Mouse (Mus musculus) forebrain, embryonic 16.5 days (tissue): ENCODE measurements at regions not wholly inside any gene's neighbourhood (a gene's known extent, or its start where the extent isn't known, plus 50 kb on each side); places are given as distances from the start of the nearest gene placed in this dataset.
"Not testable (repeated sequence)": the region's sequence is repeated elsewhere in the genome, so short reads cannot be mapped to it uniquely, and the experiment has no call there.

Experiments
- ATAC-seq: fragments of 200-750 bp; cut with Nextera tagmentation; 2 replicates; pipeline ENCODE4 v1.8.0; 2017; ENCODE audit warnings: mild to moderate bottlenecking, moderate library complexity
- H3K27ac ChIP-seq: fragments of 300-500 bp; sonication (generic); 2 replicates; pipeline ENCODE4 v1.5.1; 2014; ENCODE audit warnings: low read length, control low read depth
- H3K27me3 ChIP-seq: fragments of 300-500 bp; sonication (generic); replicated peaks from 2 replicates; pipeline ENCODE4 v1.6.1; 2014; ENCODE audit warnings: low read length; ENCODE audit not compliant: control insufficient read depth, insufficient read depth
- H3K36me3 ChIP-seq: fragments of 300-500 bp; sonication (generic); 2 replicates; pipeline ENCODE4 v1.6.1; 2014; ENCODE audit not compliant: control insufficient read depth, insufficient read depth
- H3K4me1 ChIP-seq: fragments of 300-500 bp; sonication (generic); replicated peaks from 2 replicates; pipeline ENCODE4 v1.6.1; 2014; ENCODE audit warnings: low read length; ENCODE audit not compliant: control insufficient read depth, insufficient read depth
- H3K4me2 ChIP-seq: fragments of 300-500 bp; sonication (generic); 2 replicates; pipeline ENCODE4 v1.6.1; 2014; ENCODE audit warnings: mild to moderate bottlenecking, low read length, control low read depth
- H3K4me3 ChIP-seq: fragments of 300-500 bp; sonication (generic); replicated peaks from 2 replicates; pipeline ENCODE4 v1.5.1; 2014; ENCODE audit warnings: mild to moderate bottlenecking, low read length, control low read depth
- H3K9ac ChIP-seq: fragments of 300-500 bp; sonication (generic); replicated peaks from 2 replicates; pipeline ENCODE4 v1.6.1; 2014; ENCODE audit warnings: low read depth, low read length, control low read depth
- H3K9me3 ChIP-seq: fragments of 300-500 bp; sonication (generic); 2 replicates; pipeline ENCODE4 v1.6.1; 2016; ENCODE audit warnings: low read length; ENCODE audit not compliant: control insufficient read depth
- WGBS: fragments of 180-500 bp; shearing (Covaris S2); extraction: QIAGEN DNeasy Blood & Tissue Kit; methylation state at CpG from one replicate; pipeline ENCODE4 v1.1.7; 2014; 5-methylcytosine and 5-hydroxymethylcytosine counted together

DNA sequence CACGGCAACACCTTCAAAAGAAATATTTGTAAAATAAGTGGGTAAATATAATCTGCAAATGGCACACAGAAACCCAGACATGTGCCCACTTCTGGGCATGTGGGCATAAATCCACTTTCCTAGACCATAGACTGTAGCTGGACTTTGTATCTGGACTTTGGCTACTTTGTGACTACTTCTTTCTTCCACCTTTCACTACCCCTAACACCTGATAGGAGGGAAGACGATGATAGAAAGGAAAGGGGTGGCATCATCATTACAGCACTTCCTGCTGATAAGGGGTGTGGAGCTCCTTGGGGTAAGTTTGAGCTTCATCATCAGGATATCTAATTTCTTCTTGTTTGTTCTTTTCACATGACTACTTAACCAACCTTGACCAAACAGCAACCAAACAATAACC is 326.7 kb upstream of the Shh start:
- H3K4me2 ChIP-seq = no peak overlapping the region
- no peak overlapping the region for H3K27ac ChIP-seq
- H3K4me1 ChIP-seq = no peaks in the 10 kb centered on the region
- H3K4me3 ChIP-seq = no peak overlapping the region
- no peaks in the 10 kb centered on the region for H3K27me3 ChIP-seq
- H3K36me3 ChIP-seq = no peaks in the 10 kb centered on the region
- WGBS = 83% methylated on average over 2 of the region's 2 CpGs
- H3K9me3 ChIP-seq = no peaks in the 10 kb centered on the region
- no peak for ATAC-seq
- no peak overlapping the region for H3K9ac ChIP-seq

DNA sequence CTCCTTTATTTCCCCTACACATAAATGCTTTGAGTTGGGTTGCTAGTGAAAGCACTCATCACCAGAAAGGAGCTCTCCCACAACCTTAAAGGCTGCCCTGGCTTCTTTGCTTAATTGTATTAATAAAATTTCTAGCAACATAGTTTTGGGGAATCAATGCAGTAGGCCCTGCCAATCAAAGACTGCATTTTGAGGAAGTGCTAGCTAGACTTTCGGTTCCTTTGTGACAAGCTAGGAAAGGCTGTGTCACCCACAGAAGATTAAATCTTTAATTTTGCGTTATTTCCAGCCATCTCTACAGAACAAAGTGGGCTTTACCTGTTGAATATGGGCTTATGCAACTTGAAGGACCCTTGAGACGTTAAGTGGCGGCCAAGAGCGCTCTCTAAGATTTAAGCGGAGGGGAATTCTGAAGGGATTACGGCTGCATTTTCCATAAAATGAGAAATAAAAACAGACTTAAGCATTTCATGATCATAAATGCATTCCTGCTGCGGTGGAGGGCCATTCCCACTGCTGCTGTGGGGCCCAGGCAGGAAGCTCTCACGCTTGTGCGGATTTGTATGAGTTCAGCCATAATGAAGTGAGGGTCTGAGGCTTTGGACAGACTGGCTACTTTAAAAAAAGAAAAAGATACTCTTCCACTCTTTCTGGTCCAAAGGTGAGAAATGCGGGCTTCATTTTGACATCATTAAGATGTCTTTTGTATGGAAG is 318.4 kb upstream of the Shh start:
- Histone ChIP-seq H3K36me3 (no peaks in the 10 kb centered on the region), H3K27ac (no peak overlapping the region), H3K27me3 (no peaks in the 10 kb centered on the region), H3K9me3 (no peaks in the 10 kb centered on the region), H3K9ac (no peak overlapping the region), H3K4me2 (no peak overlapping the region), H3K4me1 (no peaks in the 10 kb centered on the region), H3K4me3 (no peak overlapping the region)
- 31% methylated on average over 11 of the region's 11 CpGs for WGBS
- ATAC-seq = no peak

DNA sequence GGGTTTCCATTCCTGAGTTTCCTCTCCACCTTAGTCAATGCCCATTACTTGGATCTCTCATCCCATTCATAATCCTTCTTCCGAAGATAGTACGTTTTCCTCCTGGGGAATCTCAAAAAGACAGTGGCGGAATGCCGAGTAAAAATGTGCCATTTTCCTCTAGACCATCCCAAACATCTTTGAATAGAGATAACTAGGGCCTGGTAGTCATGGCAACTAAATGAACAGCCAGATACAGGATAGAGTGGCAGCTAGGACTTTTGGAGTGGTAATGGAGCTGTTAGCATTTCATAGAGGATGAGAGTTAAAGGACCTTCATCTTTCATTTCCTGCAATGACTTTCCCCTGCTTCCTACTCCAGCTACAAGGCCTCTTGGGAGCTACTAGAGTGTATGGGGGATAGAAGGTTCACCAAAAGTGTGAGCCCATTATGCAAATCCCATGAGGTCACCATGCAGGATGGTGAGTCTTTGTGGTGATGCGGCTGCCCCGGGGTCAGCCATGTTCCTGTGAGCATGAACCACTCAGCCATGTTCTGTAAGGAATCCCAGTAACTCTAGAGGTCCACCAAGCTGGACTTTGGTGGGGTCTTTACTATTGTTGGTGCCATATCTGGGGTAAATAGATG is 317.4 kb upstream of the Shh start:
- no peaks in the 10 kb centered on the region for H3K9me3 ChIP-seq
- no peak overlapping the region for H3K9ac ChIP-seq
- no peaks in the 10 kb centered on the region for H3K27me3 ChIP-seq
- H3K4me3 ChIP-seq = no peak overlapping the region
- WGBS = 88% methylated on average over 6 of the region's 6 CpGs
- no peaks in the 10 kb centered on the region for H3K36me3 ChIP-seq
- no peak for ATAC-seq
- H3K4me1 ChIP-seq = no peaks in the 10 kb centered on the region
- no peak overlapping the region for H3K27ac ChIP-seq
- H3K4me2 ChIP-seq = no peak overlapping the region

DNA sequence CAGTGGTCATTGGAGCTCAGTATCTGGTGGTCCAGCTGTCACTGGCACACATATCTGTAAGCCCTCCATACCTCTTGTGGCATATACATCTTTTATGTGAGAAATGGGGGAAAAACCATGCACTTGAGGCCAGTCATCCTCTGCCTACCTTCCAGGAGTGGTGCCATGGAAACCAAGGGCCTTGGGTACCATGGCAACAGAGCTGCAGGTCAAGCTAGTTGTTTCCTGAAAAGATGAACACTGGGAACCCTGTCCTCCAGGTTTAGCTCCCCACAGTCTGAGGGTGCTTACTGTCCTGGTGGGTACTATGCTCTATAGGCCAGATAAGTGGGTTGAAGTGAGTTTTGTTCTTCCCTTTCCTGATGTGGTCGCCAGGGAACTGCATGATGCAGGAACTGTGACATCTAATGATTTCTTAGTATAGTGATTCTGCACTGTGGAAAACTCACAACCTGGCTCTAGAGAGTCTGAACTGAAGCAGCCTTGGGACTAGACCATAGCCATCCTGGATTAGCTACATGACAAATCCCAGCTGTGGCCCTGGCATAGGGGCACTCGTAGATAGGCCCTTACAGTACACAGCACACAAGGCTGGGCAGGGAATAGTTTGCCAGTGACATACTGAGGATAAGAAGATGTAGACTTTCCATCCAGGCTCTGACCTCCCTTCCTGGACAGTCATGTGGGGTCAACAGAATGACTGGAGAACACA is 308.7 kb upstream of the Shh start:
- Histone ChIP-seq H3K4me3 (no peak overlapping the region), H3K27me3 (no peaks in the 10 kb centered on the region), H3K36me3 (no peaks in the 10 kb centered on the region), H3K9ac (no peak overlapping the region), H3K9me3 (no peaks in the 10 kb centered on the region), H3K4me1 (no peaks in the 10 kb centered on the region), H3K27ac (no peak overlapping the region), H3K4me2 (no peak overlapping the region)
- 84% methylated on average over 2 of the region's 2 CpGs for WGBS
- ATAC-seq = no peak

DNA sequence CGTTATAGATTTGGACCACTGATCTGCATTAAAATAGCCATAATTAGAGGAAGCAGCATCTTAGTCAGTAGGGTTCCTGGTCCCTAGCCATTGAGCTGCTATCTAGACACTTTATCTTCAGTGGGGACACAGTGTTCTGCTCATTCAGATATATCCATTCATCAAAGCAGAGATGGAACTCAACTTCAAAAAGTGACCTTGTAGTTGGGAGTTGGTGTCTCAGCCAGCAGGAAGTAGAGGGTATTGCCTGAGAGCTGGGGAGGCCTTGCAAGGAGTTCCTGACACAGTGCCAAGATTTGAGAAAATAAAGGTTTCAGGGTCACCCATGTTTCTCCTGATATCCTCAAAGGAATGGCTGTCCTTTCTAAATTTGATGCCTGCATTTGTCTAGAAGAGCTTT is 304.7 kb upstream of the Shh start:
- no peak overlapping the region for H3K4me2 ChIP-seq
- no peak overlapping the region for H3K4me3 ChIP-seq
- H3K9me3 ChIP-seq = no peaks in the 10 kb centered on the region
- ATAC-seq = no peak
- H3K36me3 ChIP-seq = no peaks in the 10 kb centered on the region
- no peaks in the 10 kb centered on the region for H3K4me1 ChIP-seq
- no peaks in the 10 kb centered on the region for H3K27me3 ChIP-seq
- H3K9ac ChIP-seq = no peak overlapping the region
- no peak overlapping the region for H3K27ac ChIP-seq
- WGBS = 83% methylated on average over 1 of the region's 1 CpGs

DNA sequence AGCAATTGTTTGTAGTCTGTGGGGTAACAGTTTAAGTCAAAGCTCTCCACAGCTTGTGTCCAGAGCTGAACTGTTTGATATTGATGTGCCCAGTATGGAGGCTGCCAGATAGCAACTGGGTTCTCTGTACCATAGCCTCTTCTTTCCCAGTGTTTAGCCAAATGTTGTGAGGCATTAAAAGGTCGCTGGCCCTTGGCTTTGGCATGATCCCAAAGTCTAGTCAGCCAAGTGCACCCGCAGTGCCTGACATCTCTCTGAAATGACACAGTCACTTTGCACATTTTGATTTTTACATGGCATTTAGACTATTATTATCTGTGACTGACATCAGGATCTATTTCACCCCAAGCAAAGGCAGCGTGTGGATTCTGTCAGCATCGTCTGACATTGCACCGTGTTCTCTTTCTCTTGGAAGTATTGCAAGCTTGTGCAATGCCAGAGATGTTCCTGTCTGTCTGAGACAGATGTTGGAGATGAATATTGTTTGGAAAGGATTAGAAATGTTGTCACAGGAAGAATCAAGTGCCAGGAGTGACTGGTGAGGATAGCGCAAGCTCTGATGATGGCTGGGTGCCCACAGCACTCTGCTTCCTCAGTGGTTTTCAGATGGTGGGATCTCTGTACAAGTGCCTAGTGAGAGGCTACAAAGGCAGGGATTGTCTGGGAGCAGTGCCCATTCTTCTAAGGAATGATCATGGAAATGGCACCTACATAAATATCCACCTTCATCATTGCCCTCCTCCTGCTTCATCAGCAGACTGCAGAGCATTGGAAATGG is 289.3 kb upstream of the Shh start:
- no peak overlapping the region for H3K4me3 ChIP-seq
- H3K27me3 ChIP-seq = no peaks in the 10 kb centered on the region
- H3K36me3 ChIP-seq = no peaks in the 10 kb centered on the region
- no peak overlapping the region for H3K27ac ChIP-seq
- H3K9me3 ChIP-seq = no peaks in the 10 kb centered on the region
- ATAC-seq = no peak
- 78% methylated on average over 6 of the region's 6 CpGs for WGBS
- H3K4me2 ChIP-seq = no peak overlapping the region
- no peaks in the 10 kb centered on the region for H3K4me1 ChIP-seq
- H3K9ac ChIP-seq = no peak overlapping the region

DNA sequence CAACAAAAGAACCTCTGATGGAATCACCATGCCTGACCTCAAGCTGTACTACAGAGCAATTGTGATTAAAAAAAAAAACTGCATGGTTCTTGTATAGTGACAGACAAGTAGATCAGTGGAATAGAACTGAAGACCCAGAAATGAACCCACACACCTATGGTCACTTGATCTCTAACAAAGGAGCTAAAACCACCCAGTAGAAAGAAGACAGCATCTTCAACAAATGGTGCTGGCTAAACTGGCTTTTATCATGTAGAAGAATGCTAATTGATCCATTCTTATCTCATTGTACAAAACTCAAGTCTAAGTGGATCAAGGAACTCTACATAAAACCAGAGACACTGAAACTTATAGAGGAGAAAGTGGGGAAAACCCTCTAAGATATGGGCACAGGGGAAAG is 284.8 kb upstream of the Shh start:
- ATAC-seq, H3K9ac ChIP-seq, H3K27me3 ChIP-seq, H3K4me3 ChIP-seq, H3K27ac ChIP-seq, H3K9me3 ChIP-seq, H3K36me3 ChIP-seq, H3K4me2 ChIP-seq, H3K4me1 ChIP-seq: not testable (repeated sequence)

DNA sequence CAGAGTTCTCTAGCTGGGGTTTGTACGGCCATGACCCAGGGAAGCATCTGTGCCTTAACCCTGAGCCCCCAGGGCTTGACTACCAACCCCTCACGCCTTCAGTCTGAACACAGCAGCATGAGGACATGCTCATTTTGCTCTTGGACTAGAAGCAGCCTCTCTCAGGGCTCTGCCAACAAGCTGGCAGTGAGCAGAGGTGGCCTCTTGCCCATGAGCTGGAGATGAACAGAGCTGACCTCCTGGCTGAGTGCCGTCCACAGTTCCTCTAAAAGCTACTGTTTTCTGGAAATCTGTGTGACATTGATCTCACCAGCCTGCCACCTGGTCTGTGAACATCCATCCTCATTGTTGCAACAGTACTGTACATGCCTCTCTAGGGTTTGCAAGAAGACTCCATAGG is 267.7 kb upstream of the Shh start:
- Histone ChIP-seq H3K4me3 (no peak overlapping the region), H3K4me1 (no peaks in the 10 kb centered on the region), H3K9me3 (no peaks in the 10 kb centered on the region), H3K4me2 (no peak overlapping the region), H3K36me3 (no peaks in the 10 kb centered on the region), H3K27ac (no peak overlapping the region), H3K9ac (no peak overlapping the region), H3K27me3 (no peaks in the 10 kb centered on the region)
- ATAC-seq = no peak
- 83% methylated on average over 3 of the region's 3 CpGs for WGBS

DNA sequence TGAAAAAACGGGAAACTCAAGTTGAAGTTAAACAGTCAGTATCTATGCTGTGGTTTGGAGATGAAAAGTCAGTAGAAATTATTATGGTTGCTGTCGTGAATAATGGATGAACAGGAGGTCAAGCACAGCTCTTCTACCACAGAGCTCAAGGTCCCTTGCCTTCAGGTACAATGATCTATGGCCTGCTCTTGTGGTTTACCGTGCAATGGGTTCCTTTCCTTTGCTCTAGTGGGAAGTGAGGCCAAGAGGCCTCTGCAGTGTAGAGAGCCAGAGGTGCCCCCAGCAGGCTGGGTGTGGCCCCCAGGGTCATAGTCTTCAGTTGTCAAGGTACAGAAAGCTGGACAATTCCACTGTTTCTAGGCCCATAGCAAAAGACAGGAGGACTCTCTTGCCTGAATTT is 255.0 kb upstream of the Shh start:
- Histone ChIP-seq H3K36me3 (no peaks in the 10 kb centered on the region), H3K4me3 (no peak overlapping the region), H3K4me2 (no peak overlapping the region), H3K4me1 (no peaks in the 10 kb centered on the region), H3K27ac (no peak overlapping the region), H3K27me3 (no peaks in the 10 kb centered on the region), H3K9me3 (no peaks in the 10 kb centered on the region), H3K9ac (no peak overlapping the region)
- 89% methylated on average over 3 of the region's 3 CpGs for WGBS
- ATAC-seq = no peak
